Mouse (Mus musculus): ENCODE measurements at regions not wholly inside any gene's neighbourhood (a gene's known extent, or its start where the extent isn't known, plus 50 kb on each side); places are given as distances from the start of the nearest gene placed in this dataset.
"Not testable (repeated sequence)": the region's sequence is repeated elsewhere in the genome, so short reads cannot be mapped to it uniquely, and the experiment has no call there.

GRCm38 (mm10) chr3:31603237-31603636, 293.1 kb upstream of the Slc7a14 start:
- peak; percentile 58 for DNase-seq (ENCODE audit: low spot score)

- DNase-seq (ENCODE audit: low spot score) = not testable (repeated sequence)
These were observed 286.4 kb upstream of the Slc7a14 start for GRCm38 (mm10) chr3:31596581-31596980.

- DNase-seq (ENCODE audit: low spot score) = peak; percentile 6
These were observed 275.8 kb upstream of the Slc7a14 start for GRCm38 (mm10) chr3:31585971-31586370.

DNA sequence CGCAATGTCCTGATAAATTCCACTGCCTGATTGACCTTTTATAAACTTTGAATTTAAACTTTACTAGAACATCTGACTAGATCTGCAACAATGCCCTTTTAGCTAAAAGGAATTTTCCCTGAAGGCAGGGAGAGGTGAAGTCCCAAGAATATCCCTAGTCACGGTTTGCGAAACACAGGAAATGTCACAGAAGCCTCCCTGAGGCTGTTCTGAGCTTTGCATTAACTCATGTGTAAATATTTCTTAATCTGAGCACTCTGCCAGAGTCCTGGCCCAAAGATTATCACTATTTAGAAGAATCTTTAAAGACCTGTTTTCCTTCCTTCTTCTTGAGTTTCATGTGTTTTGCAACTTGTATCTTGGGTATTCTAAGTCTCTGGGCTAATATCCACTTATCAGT, 263.7 kb upstream of the Slc7a14 start:
- no peak for DNase-seq (ENCODE audit: low spot score)
